Mouse (Mus musculus) MEL-GATA-1-ER (cell line): ENCODE data around the gene Socs3.

ENCODE experiments used
- DNase-seq: peaks from one replicate; pipeline ENCODE4 v3.0.0-alpha.2; 2012; ENCODE audit warnings: low read depth; ENCODE audit errors: extremely low read depth

The Socs3 gene

GRCm38 (mm10) chr11:117995661-117996060 is 25.8 kb upstream of the Socs3 start:
- DNase-seq = no peak

- DNase-seq = no peak
These were observed 25.4 kb upstream of the Socs3 start for GRCm38 (mm10) chr11:117995255-117995654.

GRCm38 (mm10) chr11:117994250-117995057 is 24.6 kb upstream of the Socs3 start:
- no peak for DNase-seq

GRCm38 (mm10) chr11:117993190-117994175 is 23.6 kb upstream of the Socs3 start:
- DNase-seq = no peak

- DNase-seq = no peak
These were observed 21.9 kb upstream of the Socs3 start for GRCm38 (mm10) chr11:117991502-117992470.

GRCm38 (mm10) chr11:117989926-117990325 is 20.1 kb upstream of the Socs3 start:
- DNase-seq = no peak

- no peak for DNase-seq
These were observed 19.4 kb upstream of the Socs3 start for GRCm38 (mm10) chr11:117989241-117989640.

GRCm38 (mm10) chr11:117987968-117988367 is 18.1 kb upstream of the Socs3 start:
- peak; percentile 64 for DNase-seq

GRCm38 (mm10) chr11:117987032-117987451 is 17.2 kb upstream of the Socs3 start:
- DNase-seq = no peak

GRCm38 (mm10) chr11:117986126-117987031 is 16.5 kb upstream of the Socs3 start, which contains the start of gene Pgs1:
Pgs1 (plus strand) TSS chr11:117986292.
- DNase-seq = peak; percentile 71

- no peak for DNase-seq
These were observed 13.9 kb upstream of the Socs3 start for GRCm38 (mm10) chr11:117983770-117984169.

GRCm38 (mm10) chr11:117982426-117982825 is 12.6 kb upstream of the Socs3 start:
- no peak for DNase-seq

GRCm38 (mm10) chr11:117979388-117979787 is 9.5 kb upstream of the Socs3 start:
- DNase-seq = no peak

- no peak for DNase-seq
These were observed 8.0 kb upstream of the Socs3 start for GRCm38 (mm10) chr11:117977694-117978360.

- DNase-seq = no peak
These were observed 6.3 kb upstream of the Socs3 start for GRCm38 (mm10) chr11:117976081-117976582.

- no peak for DNase-seq
These were observed 5.5 kb upstream of the Socs3 start for GRCm38 (mm10) chr11:117975211-117975967.

GRCm38 (mm10) chr11:117974327-117975125 is 4.7 kb upstream of the Socs3 start:
- no peak for DNase-seq
